Mouse (Mus musculus) left cerebral cortex, adult 2 months (tissue): ENCODE data around the gene Cdk2ap2. TPM values are rescaled to one million over a fixed set of nuclear protein-coding genes. Genes with fewer than 3 reads are reported as not detected.
"Not testable (repeated sequence)": the region's sequence is repeated elsewhere in the genome, so short reads cannot be mapped to it uniquely, and the experiment has no call there.

Source experiments
- DNase-seq, 2 experiments: peaks; one replicate each; pipeline ENCODE4 v3.0.0; 2021 to 2022; ENCODE audit warnings: low spot score in 2 of 2, mixed read lengths in 1 of 2; ENCODE audit errors: extremely low spot score in 1 of 2
- H3K27ac ChIP-seq: fragments of 200-600 bp; 2 replicates; pipeline ENCODE4 v1.8.1; 2022
- H3K4me3 ChIP-seq: fragments of 200-600 bp; 2 replicates; pipeline ENCODE4 v1.8.1; 2022
- CTCF ChIP-seq: fragments of 200-600 bp; IDR thresholded peaks from 2 replicates; pipeline ENCODE4 v1.8.1; 2022; ENCODE audit warnings: antibody characterized with exemption, mild to moderate bottlenecking, moderate library complexity
- intact Hi-C: fragments of 180-260 bp; cut with DNase I; formaldehyde crosslinking; loops from one replicate; pipeline ENCODE4 v1.15.1; 2025
- total RNA-seq, 2 experiments: library from RNA; stranded (reverse); gene quantifications; 2 replicates each; pipeline ENCODE4 v1.2.3; 2021

Cdk2ap2 gene
- total RNA-seq, 2 experiments from 2014 or later = 28.4 to 32.5 TPM

DNA sequence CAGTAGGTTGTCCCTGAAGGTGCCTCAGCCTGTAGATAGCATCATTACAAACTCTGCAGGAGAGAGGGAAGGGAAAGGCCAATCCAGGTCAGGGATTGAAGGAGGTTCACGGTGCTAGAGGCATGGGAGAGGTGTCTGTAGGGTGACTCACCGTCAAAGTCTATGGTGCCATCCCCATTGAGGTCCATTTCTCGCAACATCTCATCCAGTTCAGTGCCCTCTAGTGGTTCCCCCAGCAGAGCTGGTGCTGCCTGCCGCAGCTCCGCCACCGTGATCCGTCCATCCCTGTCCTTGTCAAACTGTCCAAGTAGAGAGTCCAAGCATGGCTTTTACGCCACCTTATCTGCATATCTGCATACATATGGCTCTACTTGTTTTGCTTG is 39.0 kb downstream of the Cdk2ap2 start:
- H3K27ac ChIP-seq, DNase-seq, H3K4me3 ChIP-seq: not testable (repeated sequence)
- intact Hi-C loops = loop anchor here (5.0 kb wide), 1 partner anchor 119 kb away; no protein-coding TSS in a partner anchor
- peak; percentile 54; the same call in 1 of the 2 replicates for TF ChIP-seq CTCF

DNA sequence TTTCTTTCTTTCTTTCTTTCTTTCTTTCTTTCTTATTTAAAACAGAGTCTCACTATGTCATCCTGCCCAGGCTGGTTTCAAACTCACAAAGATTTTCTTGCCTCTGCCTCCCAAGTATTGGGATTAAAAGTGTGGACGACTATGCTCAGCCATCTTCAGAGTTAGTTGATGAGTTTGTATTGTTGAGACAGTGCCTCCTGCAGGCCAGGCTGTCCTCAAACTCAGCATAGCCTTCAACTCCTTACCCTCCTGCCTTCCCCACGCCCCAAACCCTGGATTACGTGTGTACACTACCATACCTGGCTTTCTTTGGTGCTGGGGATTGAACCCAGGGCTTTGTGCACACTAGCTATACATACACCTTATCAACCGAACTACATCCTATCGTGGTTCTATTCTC is 39.5 kb downstream of the Cdk2ap2 start:
- intact Hi-C loops = loop anchor here (5.0 kb wide), 1 partner anchor 119 kb away; no protein-coding TSS in a partner anchor
- TF ChIP-seq CTCF = no peak
- Histone ChIP-seq H3K27ac (no peak overlapping the region), H3K4me3 (no peak overlapping the region)
- DNase-seq = no peak

DNA sequence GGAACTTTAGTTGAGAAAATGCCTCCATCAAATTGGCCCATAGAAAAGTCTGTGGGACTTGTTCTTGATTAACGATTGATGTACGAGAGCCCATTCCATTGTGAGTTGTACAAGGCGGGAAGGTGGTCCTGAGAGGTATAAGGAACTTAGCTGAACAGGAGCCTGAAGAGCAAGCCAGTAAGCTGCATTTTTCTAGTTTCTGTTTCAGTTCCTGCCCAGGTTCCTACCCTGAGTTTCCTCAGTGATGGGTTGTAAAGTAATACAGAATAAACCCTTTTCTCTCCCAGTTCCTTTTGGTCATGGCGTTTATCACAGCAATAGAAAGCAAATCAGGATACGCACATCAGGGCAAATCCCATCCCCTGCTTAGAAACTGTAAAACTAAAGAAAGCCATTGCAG is 40.9 kb downstream of the Cdk2ap2 start:
- no peak for TF ChIP-seq CTCF
- intact Hi-C loops = loop anchor here (5.0 kb wide), 1 partner anchor 121 kb away; no protein-coding TSS in a partner anchor
- no peak for DNase-seq
- no peak overlapping the region for H3K27ac ChIP-seq
- H3K4me3 ChIP-seq = no peak overlapping the region

DNA sequence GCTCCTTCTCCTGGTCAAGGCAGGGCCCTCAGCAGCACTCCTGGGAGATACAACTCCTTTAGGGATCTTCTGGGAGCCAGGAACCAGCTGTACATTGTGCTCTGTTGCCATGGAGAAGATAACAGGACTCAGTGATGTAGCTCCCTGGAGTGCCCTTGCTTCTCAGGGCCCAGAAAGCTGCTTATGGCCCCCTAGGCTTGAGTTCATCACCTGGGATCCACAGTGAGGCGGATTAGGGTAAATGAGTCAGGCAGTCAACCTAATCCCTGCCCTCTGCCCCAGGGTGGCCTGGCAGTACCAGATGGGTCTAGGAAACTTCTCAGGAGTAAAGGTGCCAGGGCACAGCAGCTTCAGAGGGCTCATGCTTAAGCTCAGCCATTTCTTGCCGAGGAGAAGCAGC is 42.5 kb downstream of the Cdk2ap2 start, which contains the start of gene Gpr152:
TSS of gene Gpr152 (plus strand) at position 342 of the 400 bp plus-strand sequence.
- H3K27ac ChIP-seq = no peak within 1 kb of the TSS
- DNase-seq = no peak
- no peak within 1 kb of the TSS for H3K4me3 ChIP-seq
- intact Hi-C loops = loop anchor here (5.0 kb wide), 1 partner anchor 122 kb away; no protein-coding TSS in a partner anchor
- no peak for TF ChIP-seq CTCF

DNA sequence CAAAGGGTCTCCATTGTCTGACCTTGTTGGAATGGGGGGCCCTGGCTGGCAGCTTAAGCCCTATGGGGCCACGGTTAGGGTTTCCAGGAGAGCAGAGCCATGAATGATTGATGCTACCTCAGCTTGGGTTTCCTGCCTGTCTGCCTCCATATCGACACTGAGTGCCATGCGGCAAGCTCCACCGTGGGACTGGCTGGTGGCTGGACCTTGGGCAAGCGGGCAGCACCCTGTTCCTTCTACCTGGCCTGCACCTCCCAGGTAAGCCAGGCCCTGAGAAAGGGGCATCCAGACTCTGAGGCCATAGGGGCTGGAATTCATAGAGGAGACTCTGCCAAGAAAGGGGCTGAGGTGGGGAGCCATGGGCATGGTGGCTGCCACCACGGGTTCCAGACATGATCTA is 43.2 kb downstream of the Cdk2ap2 start:
- intact Hi-C loops = no loop called here
- DNase-seq = no peak
- H3K27ac ChIP-seq = no peak overlapping the region
- TF ChIP-seq CTCF = no peak
- no peak overlapping the region for H3K4me3 ChIP-seq

DNA sequence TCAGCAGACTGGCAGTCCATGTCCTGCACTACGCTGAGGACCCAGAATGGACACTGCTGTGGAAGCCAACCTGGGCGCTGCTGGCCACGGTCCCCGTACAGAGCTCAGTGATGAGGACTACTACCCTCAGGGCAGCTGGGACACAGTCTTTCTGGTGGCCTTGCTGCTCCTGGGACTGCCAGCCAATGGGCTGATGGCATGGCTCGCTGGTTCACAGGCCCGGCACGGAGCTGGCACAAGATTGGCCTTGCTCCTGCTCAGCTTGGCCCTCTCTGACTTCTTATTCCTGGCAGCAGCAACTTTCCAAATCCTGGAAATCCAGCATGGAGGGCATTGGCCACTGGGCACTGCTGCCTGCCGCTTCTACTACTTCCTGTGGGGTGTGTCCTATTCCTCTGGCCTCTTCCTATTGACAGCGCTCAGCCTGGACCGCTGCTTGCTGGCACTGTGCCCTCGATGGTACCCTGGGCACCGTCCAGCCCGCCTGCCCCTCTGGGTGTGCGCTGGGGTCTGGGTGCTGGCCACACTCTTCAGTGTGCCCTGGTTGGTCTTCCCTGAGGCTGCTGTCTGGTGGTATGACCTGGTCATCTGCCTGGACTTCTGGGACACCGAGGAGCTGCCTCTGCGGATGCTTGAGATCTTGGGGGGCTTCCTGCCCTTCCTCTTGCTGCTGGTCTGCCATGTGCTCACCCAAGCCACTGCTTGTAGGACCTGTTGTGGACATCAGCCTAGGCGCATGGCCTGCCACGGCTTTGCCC is 45.6 kb downstream of the Cdk2ap2 start:
- TF ChIP-seq CTCF = no peak
- intact Hi-C loops = no loop called here
- H3K4me3 ChIP-seq = no peak overlapping the region
- no peak for DNase-seq
- H3K27ac ChIP-seq = no peak overlapping the region

DNA sequence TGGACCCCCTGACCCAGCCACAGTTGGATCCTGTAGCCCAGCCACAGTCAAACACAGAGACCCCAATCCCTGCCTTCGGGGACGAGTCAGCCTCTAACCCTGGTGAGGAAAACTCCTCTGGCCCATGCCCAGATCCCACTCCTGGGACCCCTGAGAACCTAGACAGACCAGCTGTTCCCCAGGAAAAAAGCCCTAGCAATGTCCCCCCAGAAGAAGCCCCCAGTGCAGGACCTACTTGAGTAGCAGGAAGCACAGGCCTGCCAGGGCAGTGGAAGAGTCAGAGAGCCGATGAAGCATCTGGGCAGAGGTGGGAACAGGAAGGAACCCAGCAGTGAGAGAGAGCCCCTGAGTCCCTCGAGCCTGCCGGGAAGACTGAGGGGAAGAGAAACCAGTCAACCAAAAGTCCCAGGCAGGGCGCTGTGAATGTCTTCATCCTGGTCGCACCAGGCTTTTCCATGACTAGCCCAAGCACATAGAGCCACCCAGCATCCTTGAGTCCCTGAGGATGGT is 46.8 kb downstream of the Cdk2ap2 start, which contains the start of gene Cabp4:
TSS of gene Cabp4 (minus strand) at position 275 of the 510 bp plus-strand sequence.
- no peak for TF ChIP-seq CTCF
- intact Hi-C loops = no loop called here
- DNase-seq = no peak
- no peak within 1 kb of the TSS for H3K4me3 ChIP-seq
- no peak within 1 kb of the TSS for H3K27ac ChIP-seq

DNA sequence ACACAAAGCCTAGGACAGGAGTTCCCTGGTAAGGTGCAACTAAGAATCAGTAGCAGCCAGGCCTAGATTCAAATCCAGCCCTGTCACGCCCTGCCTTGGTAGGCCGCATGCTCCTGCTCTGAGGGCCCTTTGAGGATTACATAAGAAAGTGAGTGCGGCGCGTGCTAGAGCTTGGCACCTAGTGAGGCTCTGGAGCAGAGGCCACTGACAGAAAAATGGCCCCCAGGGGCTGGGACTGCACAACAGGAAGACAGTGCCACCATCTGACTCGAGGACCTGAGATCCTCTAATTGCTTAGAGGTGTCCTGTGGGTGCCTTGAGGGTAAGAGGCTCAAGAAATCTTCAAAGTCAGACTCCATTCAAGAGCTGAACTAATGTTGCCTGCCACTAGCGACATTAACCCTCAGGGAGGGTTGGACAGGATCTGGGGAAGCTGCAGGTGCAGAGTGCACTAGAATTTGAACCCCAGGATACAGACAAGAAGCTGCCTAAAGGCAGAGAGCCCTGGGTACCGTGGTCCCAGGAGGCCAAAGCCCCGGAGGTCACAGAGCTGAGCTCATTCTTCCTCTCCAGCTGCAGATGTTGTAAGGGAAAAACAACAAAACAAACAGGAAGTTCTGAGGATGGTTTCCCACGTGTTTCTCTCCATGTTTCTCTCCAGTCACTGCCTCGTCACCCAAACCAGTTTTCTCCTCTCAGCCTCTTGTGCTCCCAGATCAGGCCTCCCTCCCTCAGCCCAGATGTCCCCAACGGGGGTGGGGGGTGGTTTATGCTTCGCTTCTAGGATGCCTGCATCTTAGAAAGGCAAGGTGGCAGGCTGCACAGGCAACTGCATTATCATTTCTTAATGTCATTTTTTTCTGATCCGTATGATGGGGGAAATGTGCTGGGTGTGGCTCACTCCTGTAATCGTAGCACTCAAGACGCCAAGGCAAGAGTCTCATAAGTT is 47.8 kb downstream of the Cdk2ap2 start:
- intact Hi-C loops = no loop called here
- H3K4me3 ChIP-seq = no peak overlapping the region
- DNase-seq = no peak
- H3K27ac ChIP-seq = no peak overlapping the region
- TF ChIP-seq CTCF = no peak

DNA sequence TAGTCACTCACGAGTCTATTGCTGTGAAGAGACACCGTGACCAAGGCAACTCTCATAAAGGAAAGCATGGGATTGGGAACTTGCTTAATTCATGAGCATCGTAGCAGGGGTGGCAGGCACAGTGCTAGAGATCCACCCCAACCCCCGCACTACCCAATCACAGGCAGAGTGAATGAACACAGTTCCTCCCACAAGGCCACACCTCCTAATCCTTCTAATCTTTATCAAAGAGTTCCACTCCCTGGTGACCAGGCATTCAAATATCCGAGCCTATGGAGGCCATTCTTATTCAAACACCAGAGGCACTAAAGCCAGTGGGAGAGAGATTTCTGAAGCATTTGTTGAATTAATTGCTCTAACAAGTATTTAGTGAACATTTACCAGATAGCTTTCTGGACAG is 49.0 kb downstream of the Cdk2ap2 start:
- no peak for TF ChIP-seq CTCF
- no peak overlapping the region for H3K4me3 ChIP-seq
- H3K27ac ChIP-seq = no peak overlapping the region
- intact Hi-C loops = no loop called here
- no peak for DNase-seq

DNA sequence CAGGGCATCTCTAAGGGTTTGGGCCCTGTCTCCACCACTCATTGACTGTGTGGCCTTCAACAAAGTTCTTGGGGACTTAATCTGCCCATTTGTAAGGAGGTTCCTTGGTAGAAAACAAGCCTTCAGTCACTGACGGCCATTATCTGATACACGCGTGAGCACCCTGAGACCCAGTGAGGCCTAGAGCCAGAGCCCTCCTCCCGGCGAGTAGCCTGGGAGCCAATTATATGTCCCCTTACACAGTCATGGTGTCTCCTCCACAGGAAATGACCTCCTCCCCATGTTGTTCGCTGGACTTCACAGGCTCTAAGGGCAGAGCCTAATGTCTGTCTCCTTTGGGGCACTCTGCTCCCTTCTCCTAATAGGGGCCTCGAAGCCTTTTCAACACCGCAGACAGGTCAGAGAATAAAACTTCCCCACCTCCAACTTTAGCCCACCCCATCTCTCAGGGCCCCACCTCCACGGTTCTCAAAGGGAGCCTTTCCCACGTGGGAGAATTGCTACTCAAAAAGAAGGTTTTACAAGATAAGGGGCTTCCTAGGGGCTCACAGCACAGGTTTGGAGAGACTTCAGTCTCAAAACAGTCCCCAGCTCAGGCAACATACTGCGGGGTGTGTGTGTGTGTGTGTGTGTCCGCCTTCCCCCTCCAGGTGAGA is 49.5 kb downstream of the Cdk2ap2 start:
- Histone ChIP-seq H3K4me3 (no peak overlapping the region), H3K27ac (no peak overlapping the region)
- no peak for DNase-seq
- no peak for TF ChIP-seq CTCF
- intact Hi-C loops = no loop called here

DNA sequence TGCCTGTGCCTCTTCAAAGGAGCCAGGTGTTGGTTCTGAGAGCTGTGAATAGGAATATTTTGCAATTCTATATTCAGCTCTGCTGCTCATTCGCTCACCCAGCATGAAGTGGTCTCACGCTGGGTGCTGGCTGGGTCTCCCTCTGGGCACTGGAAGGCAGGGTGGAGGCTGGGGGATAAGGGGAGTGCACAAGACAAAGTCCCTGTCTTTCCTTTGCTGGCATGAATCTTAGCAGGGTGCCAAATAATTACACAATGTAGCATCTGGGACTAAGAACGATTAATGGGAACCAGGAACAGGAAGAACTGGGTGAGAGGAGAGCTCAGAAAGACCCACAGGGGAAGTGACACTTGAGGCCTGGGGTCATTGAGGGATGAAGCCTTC is 50.0 kb downstream of the Cdk2ap2 start:
- intact Hi-C loops = no loop called here
- no peak for TF ChIP-seq CTCF
- Histone ChIP-seq H3K27ac (no peak overlapping the region), H3K4me3 (no peak overlapping the region)
- no peak for DNase-seq
